Mouse (Mus musculus): ENCODE measurements at regions not wholly inside any gene's neighbourhood (a gene's known extent, or its start where the extent isn't known, plus 50 kb on each side); places are given as distances from the start of the nearest gene placed in this dataset.

GRCm38 (mm10) chr10:118007846-118008245 is 133.8 kb upstream of the Mdm1 start:
- TF ChIP-seq FLI1 (IDR thresholded peaks at IDR 0.05; ENCODE audit: low read length) (no peak), GATA1 (IDR thresholded peaks at IDR 0.05; ENCODE audit: borderline replicate concordance, low read length) (no peak)
